Mouse (Mus musculus): ENCODE data around the gene Brpf3.

DNA sequence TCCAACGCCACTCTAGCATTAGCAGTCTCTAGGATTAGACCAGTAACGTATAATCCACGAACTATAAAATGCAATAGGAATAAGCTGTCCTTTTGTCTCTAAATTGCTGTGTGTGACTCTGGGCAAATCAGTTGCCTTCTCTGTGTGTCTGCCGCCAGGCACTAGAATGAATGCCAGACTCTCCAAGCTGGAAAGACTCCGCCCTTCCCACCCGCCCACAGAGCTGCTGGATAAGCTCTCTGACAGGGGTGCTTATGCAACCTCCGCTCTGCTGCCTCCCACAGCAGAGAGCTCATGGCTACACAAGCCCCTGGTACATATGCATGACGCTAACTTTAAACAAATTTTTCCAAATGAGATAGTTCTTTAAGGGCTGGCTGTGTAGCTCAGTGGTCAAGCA, 74.4 kb downstream of the Brpf3 start:
- no peak for TF ChIP-seq CTCF (IDR thresholded peaks at IDR 0.05; ENCODE audit: borderline replicate concordance, insufficient read depth, low read depth, low read length)
- TF ChIP-seq POLR2A (IDR thresholded peaks at IDR 0.05; ENCODE audit: borderline replicate concordance, insufficient read depth, low read length) = no peak
